Mouse (Mus musculus): ENCODE data around the gene Frmd5.

Frmd5 gene

DNA sequence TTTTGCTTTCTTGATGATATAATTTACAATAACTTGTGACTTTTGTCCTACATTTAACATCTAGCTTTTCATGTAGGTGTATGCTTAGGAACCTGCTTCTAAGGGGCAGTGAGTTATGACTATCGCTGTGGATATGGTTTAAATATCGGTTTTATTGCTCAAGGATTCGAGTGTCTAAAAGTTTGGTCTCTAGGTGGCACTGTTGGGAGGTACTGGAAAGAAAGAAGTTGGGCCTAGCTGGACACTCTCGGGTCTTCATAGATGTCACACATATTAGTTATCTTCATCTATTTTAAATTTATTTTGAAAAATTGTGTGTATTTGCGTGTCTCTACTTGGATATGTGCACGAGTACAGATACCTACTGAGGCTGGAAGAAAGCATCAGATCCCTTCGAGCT, 127.2 kb downstream of the Frmd5 start:
- DNase-seq, result no peak

DNA sequence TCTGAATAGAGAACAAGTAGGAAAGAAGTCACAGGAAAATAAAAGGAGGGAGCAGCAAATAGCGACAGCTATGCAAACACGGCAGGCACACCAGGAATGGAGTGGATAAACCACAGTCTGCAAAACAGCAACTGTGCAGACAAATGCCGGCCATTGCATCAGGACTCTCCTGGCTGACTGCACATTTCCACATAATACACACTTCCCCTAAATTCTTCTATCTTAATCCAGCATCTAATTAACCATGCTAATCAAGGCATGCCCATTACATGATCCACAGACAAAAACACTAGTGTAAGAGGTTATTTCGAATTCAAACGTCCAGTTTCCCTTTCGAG, 129.3 kb downstream of the Frmd5 start:
- peak; percentile 58 for DNase-seq

DNA sequence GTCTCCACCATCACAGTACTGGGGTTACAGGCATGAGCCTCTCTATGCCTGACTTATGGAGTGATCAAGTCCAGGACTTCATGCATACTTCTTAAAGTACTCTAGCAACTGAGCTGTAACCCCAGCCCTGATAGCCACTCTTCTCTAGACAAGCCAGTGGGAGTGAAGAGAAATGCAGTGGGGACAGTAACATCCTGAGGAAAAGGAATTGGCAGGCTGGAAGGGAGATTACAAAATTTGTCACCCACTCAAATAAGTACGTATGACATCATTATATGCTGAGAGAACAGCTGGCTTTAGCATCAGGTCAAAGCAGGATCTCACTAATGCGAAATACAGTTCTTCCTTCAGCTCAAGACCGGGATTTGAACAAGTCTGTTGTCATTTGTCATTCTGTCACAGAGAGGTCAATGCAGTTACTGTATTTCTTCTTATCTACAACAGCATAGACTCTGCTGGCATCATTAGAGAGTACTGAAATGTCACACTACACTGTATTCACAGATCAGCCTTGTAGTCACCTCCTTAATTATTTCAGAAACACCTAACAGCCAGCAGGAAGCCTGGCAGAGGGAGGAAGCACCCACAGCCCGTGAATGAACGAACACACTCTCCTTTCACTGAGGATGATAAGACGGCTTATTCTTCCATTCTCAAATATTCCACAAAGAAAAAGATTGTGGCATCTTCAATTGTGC, 129.8 kb downstream of the Frmd5 start:
- DNase-seq, result peak; percentile 84

DNA sequence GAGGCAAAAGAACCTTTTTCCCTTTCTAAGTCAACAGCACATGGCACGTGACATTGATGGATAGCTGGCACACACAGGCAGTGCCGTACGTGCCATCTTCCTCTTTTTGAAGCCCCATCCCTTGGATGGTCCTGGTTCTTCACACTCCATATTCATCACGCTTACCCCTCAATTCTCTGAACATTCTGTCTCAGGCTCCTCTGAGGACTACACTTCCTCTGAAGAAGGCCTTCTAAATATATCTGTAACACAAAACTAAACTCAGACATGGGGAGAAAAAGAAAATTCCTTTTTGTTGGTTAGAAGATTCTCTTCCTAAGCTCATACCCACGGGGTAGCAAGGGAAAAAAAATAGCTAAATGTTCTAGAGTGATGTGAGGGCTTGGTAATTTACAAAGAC, 131.0 kb downstream of the Frmd5 start:
- DNase-seq, result no peak

DNA sequence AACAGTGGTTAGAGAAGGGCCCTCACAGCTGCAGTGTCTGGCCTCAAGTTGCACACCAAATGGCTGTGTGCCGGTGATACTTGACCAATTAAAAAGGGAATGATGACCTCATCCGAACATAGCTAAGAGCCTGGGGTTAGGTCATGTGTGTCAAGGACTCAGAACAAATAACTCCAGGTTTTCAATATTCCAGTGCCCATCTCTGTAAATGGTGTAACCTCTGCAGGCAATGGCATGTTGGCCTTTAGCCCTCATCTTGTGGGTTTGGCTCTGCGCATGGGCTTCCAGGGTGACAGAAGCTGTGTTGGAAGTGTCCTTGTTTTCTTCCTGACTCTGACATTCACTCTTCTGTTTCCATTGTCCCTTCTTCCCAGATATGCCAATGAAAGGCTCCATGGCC, 131.8 kb downstream of the Frmd5 start:
- peak; percentile 88 for DNase-seq

DNA sequence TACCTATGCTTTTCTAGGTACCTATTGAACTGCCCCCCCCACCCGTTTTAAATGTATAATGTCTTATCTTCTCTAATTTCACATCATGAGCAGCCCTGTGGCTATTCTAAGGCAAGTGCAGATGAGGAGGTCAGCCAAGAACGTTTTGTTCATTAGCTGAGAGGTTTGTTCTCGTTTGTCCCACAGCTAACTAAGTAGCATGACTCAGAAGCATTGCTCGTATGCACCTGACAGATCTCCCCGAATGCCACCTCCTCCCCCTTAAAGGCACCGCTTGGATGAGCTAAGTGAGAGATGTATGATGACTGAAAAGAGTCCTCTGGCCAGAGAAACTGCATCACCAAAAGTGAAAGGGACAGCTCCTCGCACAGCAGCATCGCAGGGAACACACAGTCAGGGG, 132.7 kb downstream of the Frmd5 start:
- DNase-seq, result peak; percentile 95

DNA sequence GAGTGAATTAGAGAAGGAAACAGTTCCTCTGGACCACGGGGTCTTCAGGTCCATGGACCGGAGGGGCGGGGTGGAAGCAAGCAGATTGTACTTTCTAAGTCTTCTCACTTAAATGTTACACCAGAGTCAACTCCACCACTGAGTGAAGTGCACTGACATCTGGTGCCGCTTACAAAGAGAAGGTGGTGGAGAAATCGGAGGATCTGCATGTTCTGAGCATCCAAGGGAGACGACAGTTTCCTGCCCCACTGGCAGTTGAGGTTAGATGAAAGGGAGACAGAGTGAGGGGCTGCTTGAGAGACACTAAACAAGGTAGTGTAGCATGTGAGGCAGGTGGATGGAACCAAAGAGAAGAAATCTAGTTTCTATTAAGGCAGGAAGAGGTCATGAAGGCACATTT, 137.0 kb downstream of the Frmd5 start:
- no peak for DNase-seq

DNA sequence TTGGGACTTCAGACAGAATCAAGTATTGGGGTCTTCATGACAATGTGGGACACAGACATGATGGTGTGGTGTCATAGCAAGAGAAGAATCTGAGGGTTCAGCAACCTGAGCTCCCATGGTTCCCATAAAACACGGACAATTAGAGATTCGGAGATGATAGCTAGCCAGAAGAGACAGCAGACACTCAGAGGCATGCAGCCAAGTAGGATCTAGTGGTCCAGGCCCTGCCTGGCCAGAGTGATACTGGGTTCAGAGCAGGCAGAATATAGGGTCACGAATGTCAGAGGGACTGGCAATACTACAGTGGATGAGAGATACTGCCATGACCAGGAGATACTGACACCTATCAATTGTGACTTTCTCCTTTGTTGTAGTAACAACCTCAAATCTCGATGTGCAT, 138.6 kb downstream of the Frmd5 start:
- peak; percentile 82 for DNase-seq

DNA sequence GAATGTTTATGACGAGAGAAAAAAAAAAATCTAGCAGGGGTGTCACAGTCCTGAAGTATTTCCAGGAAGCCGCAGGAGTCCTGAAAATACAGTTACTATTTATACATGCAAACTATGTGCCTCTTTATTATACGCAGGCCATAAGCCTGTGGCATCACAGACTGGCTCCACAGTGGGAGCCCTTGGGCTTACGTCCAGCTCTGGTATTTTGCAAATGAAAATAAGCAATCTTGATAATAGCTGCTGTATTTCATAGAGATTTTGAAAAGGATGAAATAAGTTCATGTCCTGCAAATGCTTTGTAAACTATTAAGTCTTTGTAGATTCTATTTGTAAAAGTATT, 145.8 kb downstream of the Frmd5 start:
- DNase-seq, result no peak

DNA sequence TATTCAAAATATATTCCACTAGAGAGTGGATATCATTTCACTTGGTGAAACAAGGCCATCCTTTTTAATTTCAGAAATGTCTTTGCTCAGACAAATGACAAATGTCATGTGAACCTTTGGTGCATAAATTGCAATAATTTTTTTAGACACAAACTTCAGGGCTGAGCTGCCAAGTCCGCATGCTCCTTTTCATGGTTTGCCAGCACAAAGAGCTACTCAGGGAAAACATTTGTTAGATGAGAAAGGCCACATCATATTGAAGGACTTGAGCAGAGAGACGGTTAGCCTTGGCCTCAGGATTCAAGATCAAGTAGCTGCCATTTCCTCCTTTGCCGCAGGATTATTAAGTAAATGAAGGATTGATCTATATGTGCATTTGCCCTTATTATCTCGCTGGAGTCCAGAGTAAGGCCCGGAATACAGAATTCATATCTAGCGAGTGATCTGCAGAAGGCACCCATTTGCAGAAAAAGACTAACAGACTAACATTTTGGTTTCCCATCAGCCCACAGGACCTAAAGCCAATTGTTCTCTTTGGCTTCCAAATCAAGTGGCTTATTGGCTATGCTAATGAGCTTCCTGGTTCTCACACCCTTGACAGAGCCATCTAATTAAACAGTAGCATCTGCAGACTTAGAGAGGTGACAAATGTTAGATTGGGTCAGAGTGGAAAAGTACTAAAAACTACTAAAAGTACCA, 146.3 kb downstream of the Frmd5 start:
- peak; percentile 24 for DNase-seq

DNA sequence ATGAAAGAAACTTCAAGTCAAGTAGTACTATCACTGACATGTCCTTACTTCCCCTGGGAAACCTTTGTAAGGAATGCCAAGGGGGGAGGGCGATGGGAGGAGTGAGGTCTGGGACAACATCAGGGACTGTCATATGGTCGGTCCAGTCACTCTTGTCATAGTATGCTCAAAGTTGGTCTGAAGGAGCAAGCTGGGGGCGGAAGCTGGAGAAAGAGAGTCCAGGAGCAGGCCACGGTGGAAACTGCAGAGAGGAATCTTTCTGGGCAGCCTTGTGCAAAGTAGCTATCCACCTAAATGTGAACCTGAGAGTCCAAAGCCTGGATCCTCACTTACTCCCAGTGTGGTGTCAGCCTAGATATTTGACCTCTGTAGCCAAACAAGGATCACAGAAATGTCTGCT, 147.5 kb downstream of the Frmd5 start:
- peak; percentile 70 for DNase-seq

DNA sequence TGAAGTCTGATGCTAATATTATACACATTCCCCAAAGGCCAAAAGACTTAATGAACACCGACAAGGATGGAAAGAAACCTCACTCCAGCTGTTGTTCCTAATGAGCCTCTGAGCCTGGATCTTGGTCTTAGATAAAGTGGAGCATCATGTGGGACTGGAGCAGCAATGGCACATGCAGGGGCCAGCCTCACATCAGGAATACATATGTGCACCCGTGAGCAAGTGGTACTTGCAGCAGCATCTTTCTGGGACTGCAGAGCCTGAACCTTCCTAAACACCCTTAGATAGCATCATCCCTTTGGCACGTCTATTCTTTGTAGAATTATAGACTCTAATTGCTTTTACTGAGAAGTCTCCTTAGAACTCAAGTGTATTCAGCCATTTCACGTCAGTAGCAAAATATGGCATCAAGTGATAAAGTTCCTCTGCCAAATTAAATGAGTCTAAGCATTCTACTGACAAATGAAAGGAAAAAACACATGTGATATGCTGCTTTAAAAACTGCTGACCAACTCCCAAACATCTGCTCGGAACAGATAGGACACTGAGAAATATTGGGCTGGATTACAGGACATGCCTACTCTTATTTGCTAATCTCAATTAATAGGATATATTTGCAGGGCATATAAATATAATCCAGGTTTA, 148.6 kb downstream of the Frmd5 start:
- peak; percentile 58 for DNase-seq

DNA sequence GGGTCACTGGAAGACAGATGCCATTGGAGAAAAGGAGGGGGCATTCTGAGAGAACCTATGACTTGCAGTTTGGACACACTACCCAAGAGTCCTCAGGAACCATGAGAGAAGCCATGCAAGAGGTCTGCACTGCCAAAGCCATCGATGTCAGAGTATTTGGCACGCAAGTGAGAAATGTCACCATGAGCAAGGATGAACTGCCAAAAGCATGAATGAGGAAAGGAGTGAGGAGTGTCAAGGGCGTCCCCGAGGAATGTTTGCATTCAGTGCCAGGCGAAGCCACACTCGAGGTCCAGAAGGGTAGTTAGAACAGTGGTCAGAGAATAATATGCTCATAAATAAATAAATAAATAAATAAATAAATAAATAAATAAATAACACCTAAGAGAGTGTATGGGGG, 150.9 kb downstream of the Frmd5 start:
- peak; percentile 93 for DNase-seq

DNA sequence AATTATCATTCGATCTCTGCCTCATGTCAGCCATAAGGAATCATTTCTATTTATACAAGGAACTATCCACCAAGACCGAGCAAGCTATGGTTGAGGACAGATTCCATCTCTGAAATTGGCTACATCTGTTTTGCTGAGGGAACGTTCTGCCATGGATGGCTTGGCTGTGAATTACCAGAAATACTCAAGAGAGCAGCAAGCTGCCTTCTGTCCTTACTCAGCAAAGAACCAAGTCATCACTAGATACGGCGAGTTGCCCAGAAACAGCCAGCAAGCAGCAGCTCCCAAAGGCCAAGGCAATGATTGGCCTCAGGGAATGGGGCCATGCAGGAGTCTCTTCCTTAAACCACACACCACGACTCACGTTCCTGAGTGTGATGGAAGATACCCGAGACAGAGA, 151.8 kb downstream of the Frmd5 start:
- DNase-seq, result peak; percentile 92

DNA sequence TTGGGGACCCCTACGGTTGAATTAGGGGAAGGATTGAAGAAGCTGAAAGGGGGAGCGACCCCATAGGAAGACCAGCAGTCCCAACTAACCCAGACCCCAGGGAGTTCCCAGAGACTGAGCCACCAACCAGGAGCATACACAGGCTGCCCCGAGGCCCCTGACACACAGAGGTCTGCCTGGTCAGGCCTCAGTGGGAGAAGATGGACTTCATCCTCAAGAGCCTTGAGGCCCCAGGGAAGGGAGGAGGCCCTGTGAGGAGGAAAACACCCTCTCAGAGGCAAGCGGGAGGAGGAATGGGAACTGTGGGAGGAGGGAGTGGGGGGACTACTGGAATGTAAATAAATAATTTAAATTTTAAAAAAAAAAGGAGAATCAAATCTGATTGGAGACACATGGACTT, 160.4 kb downstream of the Frmd5 start:
- DNase-seq, result peak; percentile 44

DNA sequence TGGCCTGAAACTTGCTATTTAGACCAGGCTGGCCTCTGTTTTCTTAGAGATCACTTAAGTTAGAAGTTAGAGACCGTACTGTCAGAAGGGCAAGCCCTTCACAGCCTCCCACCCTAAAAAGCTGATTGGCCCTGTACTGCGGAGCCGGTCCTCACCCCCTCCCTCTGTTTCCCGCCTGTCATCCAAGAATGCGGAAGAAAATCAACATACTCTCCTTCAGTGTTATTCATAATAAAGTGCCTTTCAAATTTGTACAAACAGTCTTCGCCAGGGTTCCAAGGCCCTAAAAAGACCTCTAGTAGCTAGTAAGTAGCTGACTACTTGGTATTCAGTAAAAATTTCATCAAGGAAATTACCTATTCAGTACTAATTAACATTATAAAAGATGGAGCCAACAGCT, 164.0 kb downstream of the Frmd5 start:
- no peak for DNase-seq

DNA sequence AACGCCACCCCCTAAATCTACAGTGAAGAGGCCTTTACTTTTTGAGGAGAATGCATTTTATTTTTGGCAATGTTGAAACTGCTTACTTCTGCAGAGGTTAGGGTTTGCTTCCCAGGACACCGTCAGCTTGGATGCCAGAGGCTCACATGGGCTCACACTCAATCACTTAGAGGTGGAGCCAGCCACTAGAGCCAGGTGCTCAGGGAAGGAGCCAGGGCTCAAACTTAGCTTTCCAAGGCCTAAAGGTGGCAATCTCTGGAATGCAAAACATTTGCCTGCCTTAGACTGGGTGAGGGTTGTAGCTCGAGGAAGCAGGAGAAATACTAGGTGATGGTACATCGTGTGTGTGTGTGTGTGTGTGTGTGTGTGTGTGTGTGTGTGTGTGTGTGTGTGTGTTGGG, 174.8 kb downstream of the Frmd5 start:
- no peak for DNase-seq

DNA sequence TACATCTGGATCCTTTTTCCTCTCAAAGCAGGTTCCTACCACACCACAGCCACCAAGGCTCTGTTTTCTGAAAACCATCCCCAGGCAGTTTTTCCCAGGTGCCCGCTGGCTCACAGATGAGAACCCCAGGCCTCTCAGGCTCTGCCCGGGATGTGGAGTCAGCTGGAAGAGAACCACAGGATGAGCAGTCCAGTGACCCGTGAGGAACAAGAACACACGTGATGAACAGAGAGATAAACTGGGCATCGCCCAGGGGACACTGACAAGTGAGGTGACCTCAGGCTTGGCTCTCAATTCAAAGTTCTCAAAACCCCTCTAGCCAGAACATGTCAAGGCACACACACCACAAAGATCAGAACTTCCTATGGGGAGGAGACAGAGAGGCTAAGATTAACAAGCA, 176.6 kb downstream of the Frmd5 start:
- no peak for DNase-seq

DNA sequence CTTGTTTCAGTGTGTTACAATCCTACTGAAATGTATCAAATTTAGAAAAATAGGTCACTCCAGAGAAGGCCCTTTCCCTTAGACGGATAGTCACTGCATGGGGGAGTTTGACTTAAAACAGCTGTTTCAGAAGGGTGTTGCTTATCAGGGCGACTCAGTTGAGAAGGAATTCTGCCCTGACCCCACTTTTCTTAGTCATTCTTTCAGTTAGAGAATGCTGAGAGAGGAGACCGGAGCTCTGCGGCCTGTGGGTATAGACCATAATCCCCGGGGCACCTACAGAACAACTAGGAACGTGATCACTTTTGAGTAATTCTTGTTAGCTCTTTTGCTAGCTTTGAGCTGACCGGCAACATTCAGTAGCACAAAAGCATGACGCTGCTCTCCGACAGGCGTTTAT, 178.6 kb downstream of the Frmd5 start:
- no peak for DNase-seq

DNA sequence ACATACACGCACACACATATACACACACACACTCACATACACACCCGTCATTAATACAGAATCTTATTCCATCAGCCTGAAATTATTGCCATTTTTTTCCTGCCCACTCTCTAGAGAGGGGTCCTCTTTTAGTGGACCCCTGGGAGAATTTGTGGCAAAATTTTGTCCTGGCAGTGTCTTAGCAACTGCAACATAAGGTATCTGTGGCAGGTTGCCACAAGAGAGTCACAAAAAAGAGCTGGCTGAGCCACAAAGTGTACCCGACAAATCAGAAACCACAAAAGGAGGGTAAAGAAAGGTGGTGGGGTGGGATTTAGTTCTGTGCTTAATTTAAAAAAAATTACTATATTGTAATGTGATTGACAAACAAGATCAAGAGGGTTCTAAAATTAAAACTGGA, 181.0 kb downstream of the Frmd5 start:
- no peak for DNase-seq

DNA sequence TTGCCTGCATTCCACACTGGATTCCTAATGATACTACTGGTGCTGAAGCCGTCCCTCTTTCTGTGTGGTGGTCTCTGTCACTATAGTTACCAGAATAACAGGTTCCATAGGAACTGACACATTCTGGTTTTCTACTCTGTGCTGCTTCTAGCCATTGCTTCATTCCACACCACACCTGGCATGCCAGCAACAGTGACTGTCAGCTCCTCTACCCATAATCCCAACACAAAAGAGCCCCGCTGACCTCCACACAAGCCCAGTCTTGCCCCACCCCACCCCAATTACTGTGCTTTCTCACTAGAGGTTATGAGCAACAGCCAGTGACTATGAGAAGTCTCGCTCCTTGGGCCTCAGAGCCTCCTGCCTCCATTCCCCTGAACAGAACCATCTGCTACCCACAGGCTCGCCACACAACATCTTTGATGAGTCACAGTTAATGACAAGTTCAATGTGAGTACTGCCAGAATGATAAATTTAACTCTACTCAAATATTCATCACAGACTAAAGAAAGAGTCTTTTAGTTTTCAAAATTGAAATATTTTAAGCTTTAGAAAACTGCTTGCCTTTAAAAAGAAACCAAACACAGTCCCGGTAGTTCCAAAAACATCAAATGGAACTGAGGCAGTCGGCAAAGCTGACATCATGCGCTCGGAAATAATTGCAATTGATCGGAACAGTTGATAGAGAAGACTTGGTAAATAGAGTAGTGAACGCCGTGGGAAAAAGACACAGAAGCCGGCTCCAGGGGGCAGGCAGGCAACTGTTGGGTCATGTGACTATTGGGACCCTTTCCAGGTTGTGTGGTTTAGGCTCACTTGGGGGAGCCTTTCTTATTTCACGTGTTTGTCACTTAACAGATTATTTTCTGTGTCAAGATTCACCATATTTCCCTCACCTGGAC, 185.4 kb downstream of the Frmd5 start:
- DNase-seq, result no peak

DNA sequence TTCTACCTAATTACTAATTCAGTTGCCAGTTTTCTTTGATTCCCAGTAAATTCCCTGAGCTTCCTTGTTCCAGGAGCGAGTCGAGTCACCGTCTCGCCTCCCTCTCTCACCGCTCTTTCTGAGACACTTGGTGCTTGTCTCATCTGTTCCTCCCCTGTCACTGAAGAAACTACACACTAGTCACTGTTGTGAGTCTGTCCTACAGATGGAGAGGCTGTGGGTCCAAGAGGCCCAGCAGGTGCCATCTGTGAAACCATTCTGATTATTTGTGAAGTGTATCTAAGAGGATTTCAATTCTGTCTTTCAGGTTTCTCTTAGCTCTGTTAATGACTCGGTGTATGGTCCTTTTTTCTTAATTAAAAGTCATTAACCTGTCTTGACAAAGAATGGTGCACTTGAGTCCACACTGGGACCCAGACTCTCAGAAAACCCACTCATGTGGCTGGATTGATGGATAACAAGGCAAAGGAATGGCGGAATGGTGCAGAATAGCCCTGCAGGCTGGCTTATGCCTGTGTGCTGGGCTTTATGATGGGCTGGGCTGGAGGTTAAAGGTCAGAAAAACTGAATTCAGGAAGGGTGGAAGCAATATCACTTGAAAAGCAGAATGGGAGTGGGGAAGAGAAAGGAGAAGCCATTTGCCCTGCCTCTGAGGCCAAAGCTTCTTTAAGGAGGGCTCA, 186.2 kb downstream of the Frmd5 start:
- DNase-seq, result no peak

DNA sequence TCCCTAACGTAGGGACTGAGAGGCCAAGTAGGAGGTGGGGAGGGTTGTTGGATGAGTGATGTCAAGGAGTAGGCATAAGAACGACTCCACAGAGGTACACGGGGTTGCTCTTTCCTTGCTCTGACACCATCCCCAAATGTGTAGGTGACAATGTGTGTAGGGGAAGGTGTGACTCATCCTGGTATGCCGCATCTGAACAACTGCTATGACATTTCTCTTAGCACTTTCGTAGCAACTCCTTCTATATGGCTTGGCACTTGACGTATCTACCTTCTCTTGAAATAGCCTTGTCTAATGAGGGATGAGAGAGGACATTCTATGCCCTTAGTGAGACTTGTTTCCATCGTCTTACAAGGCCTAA, 191.7 kb downstream of the Frmd5 start:
- DNase-seq, result no peak

All from heart, adult 11 months (tissue).